Mouse (Mus musculus) heart, embryonic 12.5 days (tissue): ENCODE data around the gene Hspb1. TPM values are rescaled to one million over a fixed set of nuclear protein-coding genes. Genes with fewer than 3 reads are reported as not detected.

Source experiments
- ATAC-seq: fragments of 200-750 bp; cut with Nextera tagmentation; 2 replicates; pipeline ENCODE4 v1.8.0; 2017; ENCODE audit warnings: moderate TSS enrichment, moderate library complexity; ENCODE audit not compliant: insufficient number of reproducible peaks, low FRiP score
- H3K27ac ChIP-seq: fragments of 300-500 bp; sonication (generic); 2 replicates; pipeline ENCODE4 v1.5.1; 2016; ENCODE audit warnings: mild to moderate bottlenecking, moderate library complexity; ENCODE audit not compliant: poor library complexity, severe bottlenecking
- H3K27me3 ChIP-seq: fragments of 300-500 bp; sonication (generic); replicated peaks from 2 replicates; pipeline ENCODE4 v1.6.1; 2016; ENCODE audit warnings: mild to moderate bottlenecking, moderate library complexity
- H3K36me3 ChIP-seq: fragments of 300-500 bp; sonication (generic); 2 replicates; pipeline ENCODE4 v1.6.1; 2016; ENCODE audit warnings: mild to moderate bottlenecking, moderate library complexity
- H3K4me1 ChIP-seq: fragments of 300-500 bp; sonication (generic); replicated peaks from 2 replicates; pipeline ENCODE4 v1.6.1; 2016; ENCODE audit warnings: mild to moderate bottlenecking
- H3K4me2 ChIP-seq: fragments of 300-500 bp; sonication (generic); 2 replicates; pipeline ENCODE4 v1.6.1; 2016; ENCODE audit warnings: mild to moderate bottlenecking, moderate library complexity
- H3K4me3 ChIP-seq: fragments of 300-500 bp; sonication (generic); 2 replicates; pipeline ENCODE4 v1.5.1; 2016; ENCODE audit warnings: mild to moderate bottlenecking
- H3K9ac ChIP-seq: fragments of 300-500 bp; sonication (generic); 2 replicates; pipeline ENCODE4 v1.6.1; 2016; ENCODE audit warnings: mild to moderate bottlenecking, moderate library complexity
- H3K9me3 ChIP-seq: fragments of 300-500 bp; sonication (generic); replicated peaks from 2 replicates; pipeline ENCODE4 v1.6.1; 2016; ENCODE audit warnings: mild to moderate bottlenecking, moderate library complexity
- WGBS: fragments of 180-500 bp; shearing (Covaris S2); methylation state at CpG from one replicate; pipeline ENCODE4 v1.1.7; 2016; 5-methylcytosine and 5-hydroxymethylcytosine counted together
- polyA plus RNA-seq: library from polyadenylated mRNA; unstranded; fragments of >200 nt; fragmentation: Nextera tagmentation; extraction: Ambion mirVana; gene quantifications from 2 replicates; pipeline ENCODE4 v1.2.1, GENCODE M21; 2016

Gene Hspb1
- polyA plus RNA-seq, 1 experiment from 2014 or later, result 1,021 TPM

DNA sequence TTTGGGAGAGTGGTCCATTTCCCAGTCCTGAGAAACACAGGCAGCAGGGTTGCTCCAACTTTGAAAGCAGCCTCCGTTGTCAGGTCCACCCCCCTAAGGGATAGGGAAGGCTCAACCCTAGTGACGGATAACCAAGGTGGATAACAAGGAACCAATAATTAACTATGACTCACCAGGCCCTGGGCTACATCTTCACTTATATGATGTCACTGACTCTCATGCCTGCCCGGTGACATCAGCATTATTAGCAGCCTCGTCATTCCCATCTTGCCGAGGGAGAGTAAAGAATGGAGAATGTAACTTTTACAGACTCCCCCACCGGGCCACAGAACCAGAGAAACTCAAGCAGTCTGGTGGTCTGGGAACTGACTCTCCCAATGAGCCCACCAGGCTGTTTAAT lies 3.1 kb upstream of the Hspb1 start:
- 54% methylated on average over 6 of the region's 6 CpGs for WGBS

GRCm38 (mm10) chr5:135888405-135889215 lies 891 bp downstream of the Hspb1 start:
- 0 out of 2 replicates have a peak, but pooled peaks have one; percentile 30 for ATAC-seq
- no peaks in the 10 kb centered on the region for H3K9me3 ChIP-seq
- H3K9ac ChIP-seq, result peak overlapping the region; percentile 87
- H3K36me3 ChIP-seq, result no peaks in the 10 kb centered on the region
- peaks cover 4% of the 10 kb centered on the region; the same call in 1 of the 2 replicates for H3K27me3 ChIP-seq
- WGBS, result 1% methylated on average over 30 of the region's 30 CpGs
- H3K4me1 ChIP-seq, result peaks cover 9% of the 10 kb centered on the region
- peak overlapping the region; percentile 84 for H3K27ac ChIP-seq
- peak overlapping the region; percentile 67 for H3K4me3 ChIP-seq
- H3K4me2 ChIP-seq, result peak overlapping the region; percentile 73

More for the DNA sequence above, 3.1 kb upstream of the Hspb1 start:
- H3K4me2 ChIP-seq, result no peak overlapping the region
- H3K27ac ChIP-seq, result no peak overlapping the region
- no peak for ATAC-seq
- no peaks in the 10 kb centered on the region for H3K36me3 ChIP-seq
- no peaks in the 10 kb centered on the region for H3K27me3 ChIP-seq
- H3K9me3 ChIP-seq, result no peaks in the 10 kb centered on the region
- no peak overlapping the region for H3K4me3 ChIP-seq
- peaks cover 6% of the 10 kb centered on the region for H3K4me1 ChIP-seq
- no peak overlapping the region for H3K9ac ChIP-seq

- Histone ChIP-seq H3K36me3 (no peaks in the 10 kb centered on the region), H3K4me1 (peaks cover 16% of the 10 kb centered on the region), H3K9me3 (no peaks in the 10 kb centered on the region), H3K27me3 (peaks cover 4% of the 10 kb centered on the region; the same call in 1 of the 2 replicates), H3K27ac (no peak overlapping the region), H3K4me2 (no peak overlapping the region), H3K4me3 (no peak overlapping the region), H3K9ac (peak overlapping the region; percentile 16; the same call in 1 of the 2 replicates)
- 47% methylated on average over 4 of the region's 4 CpGs for WGBS
- no peak for ATAC-seq
These were observed 2.6 kb downstream of the Hspb1 start for GRCm38 (mm10) chr5:135890323-135890722.

DNA sequence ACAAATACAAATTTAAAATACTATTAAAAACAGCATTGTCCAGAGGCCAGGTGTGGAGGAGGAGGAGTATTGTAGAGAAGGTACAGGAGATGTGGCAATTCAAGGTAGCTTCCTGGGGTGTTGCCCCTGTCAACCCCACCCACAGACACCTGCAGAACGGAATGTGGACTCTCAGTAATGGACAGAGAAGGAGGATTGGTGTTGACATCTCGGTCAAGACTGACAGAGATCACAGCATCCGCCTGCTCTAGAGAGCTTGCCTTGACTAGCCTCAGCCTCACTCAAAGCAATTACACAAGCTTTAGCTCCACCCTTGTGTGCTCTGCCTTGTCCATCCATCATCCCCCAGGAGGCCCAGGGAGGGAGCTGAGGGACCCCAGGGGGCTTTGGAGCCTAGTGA lies 3.2 kb downstream of the Hspb1 start:
- Histone ChIP-seq H3K9me3 (no peaks in the 10 kb centered on the region), H3K4me3 (no peak overlapping the region), H3K9ac (no peak overlapping the region), H3K27ac (no peak overlapping the region), H3K4me2 (no peak overlapping the region), H3K36me3 (no peaks in the 10 kb centered on the region), H3K4me1 (peaks cover 16% of the 10 kb centered on the region), H3K27me3 (peaks cover 4% of the 10 kb centered on the region; the same call in 1 of the 2 replicates)
- ATAC-seq, result no peak
- WGBS, result 52% methylated on average over 3 of the region's 3 CpGs

- ATAC-seq, result no peak
- Histone ChIP-seq H3K4me1 (peaks cover 16% of the 10 kb centered on the region), H3K27me3 (peaks cover 4% of the 10 kb centered on the region; the same call in 1 of the 2 replicates), H3K4me3 (no peak overlapping the region), H3K9ac (peak overlapping the region; percentile 11; the same call in 1 of the 2 replicates), H3K36me3 (no peaks in the 10 kb centered on the region), H3K27ac (no peak overlapping the region), H3K4me2 (no peak overlapping the region), H3K9me3 (no peaks in the 10 kb centered on the region)
- 37% methylated on average over 9 of the region's 9 CpGs for WGBS
These were observed 5.1 kb downstream of the Hspb1 start for GRCm38 (mm10) chr5:135892589-135893351.

GRCm38 (mm10) chr5:135894958-135895357 lies 7.2 kb downstream of the Hspb1 start:
- Histone ChIP-seq H3K27me3 (peaks cover 4% of the 10 kb centered on the region; the same call in 1 of the 2 replicates), H3K4me1 (peaks cover 17% of the 10 kb centered on the region), H3K36me3 (no peaks in the 10 kb centered on the region), H3K4me3 (no peak overlapping the region), H3K9me3 (no peaks in the 10 kb centered on the region), H3K4me2 (no peak overlapping the region), H3K27ac (peak overlapping the region; percentile 23; the same call in 1 of the 2 replicates), H3K9ac (no peak overlapping the region)
- 45% methylated on average over 6 of the region's 6 CpGs for WGBS
- ATAC-seq, result no peak

DNA sequence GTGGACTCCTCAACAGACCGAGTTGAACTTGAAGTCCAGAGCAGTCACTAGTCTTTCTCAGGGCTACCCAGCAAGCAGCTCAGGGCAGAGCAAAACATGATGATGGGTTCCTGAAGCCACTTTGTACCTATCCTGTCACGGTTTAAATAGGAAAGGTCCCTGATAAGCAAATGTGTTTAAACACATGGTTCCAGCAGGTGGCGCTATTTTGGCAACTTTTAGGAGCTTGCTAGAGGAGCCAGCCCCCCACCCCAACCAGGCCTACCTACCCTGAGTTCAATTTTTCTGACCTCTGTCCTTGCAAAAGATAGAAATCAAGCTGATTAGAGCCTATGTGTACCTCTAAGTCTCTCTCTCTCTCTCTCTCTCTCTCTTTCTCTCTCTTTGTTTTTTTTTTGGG lies 10.3 kb downstream of the Hspb1 start:
- no peaks in the 10 kb centered on the region for H3K27me3 ChIP-seq
- no peaks in the 10 kb centered on the region for H3K9me3 ChIP-seq
- no peak overlapping the region for H3K4me3 ChIP-seq
- no peak overlapping the region for H3K9ac ChIP-seq
- no peak overlapping the region for H3K4me2 ChIP-seq
- H3K4me1 ChIP-seq, result peaks cover 12% of the 10 kb centered on the region
- no peak overlapping the region for H3K27ac ChIP-seq
- H3K36me3 ChIP-seq, result no peaks in the 10 kb centered on the region
- 12% methylated on average over 3 of the region's 3 CpGs for WGBS
- ATAC-seq, result no peak

DNA sequence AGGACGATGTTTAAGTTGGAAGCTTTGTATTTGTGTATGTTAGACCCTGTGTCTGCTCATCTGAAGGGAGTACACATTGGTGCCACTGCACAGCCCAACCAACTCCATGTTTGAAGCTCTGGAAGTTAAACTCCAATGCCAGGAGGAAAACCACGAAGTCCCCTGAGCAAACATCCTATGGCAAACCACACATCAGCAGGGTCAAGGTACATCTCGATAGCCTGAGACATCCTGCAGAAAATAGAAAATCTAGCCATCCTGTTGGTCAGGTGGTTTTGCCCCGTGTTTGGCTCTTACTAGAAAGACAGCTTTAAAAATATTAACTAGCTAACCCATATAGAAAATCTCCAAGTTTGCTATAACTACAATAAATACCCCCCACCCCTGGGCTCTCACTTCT lies 11.3 kb downstream of the Hspb1 start:
- H3K4me2 ChIP-seq, result no peak overlapping the region
- WGBS, result 76% methylated on average over 4 of the region's 4 CpGs
- ATAC-seq, result no peak
- H3K9me3 ChIP-seq, result no peaks in the 10 kb centered on the region
- no peak overlapping the region for H3K4me3 ChIP-seq
- no peak overlapping the region for H3K27ac ChIP-seq
- no peak overlapping the region for H3K9ac ChIP-seq
- H3K27me3 ChIP-seq, result no peaks in the 10 kb centered on the region
- no peaks in the 10 kb centered on the region for H3K36me3 ChIP-seq
- peaks cover 15% of the 10 kb centered on the region; the same call in 1 of the 2 replicates for H3K4me1 ChIP-seq

DNA sequence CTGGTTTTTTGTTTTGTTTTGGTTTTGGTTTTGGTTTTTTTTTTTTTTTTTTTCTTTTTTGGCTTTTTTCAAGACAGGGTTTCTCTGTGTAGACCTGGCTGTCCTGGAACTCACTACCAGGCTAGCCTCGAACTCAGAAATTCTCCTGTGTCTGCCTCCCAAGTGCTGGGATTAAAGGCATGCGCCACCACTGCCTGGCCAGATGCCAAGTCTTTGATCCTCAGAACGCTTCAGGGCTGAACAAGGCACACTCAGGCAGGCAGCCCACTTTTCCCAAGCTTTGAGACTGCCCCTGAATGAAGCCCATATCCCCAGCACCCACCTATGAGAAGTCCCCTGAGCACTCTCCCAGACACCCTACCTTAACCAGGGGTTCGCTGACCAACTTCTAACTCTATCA lies 12.1 kb downstream of the Hspb1 start:
- peaks cover 15% of the 10 kb centered on the region; the same call in 1 of the 2 replicates for H3K4me1 ChIP-seq
- no peak for ATAC-seq

DNA sequence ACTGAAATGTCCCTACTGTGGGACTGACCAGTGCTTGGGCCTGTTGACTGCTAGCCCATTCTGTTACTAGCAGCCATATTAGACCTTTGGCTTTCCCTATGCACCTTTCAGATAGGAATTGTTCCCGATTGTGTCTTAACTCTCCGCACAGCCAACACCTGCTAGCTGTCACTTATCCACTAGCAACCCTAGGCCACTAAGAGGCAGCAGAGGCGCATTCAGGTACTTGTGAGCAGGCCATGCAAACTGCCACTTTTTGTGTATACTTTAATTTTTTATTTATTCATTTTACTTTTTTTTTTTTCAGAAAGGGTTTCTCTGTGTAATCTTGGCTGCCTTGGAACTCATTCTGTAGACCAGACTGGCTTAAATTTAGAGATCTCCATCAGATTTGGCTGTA lies 13.0 kb downstream of the Hspb1 start:
- Histone ChIP-seq H3K36me3 (no peaks in the 10 kb centered on the region), H3K4me3 (no peak overlapping the region), H3K9me3 (no peaks in the 10 kb centered on the region), H3K4me1 (peaks cover 18% of the 10 kb centered on the region), H3K9ac (no peak overlapping the region), H3K27me3 (no peaks in the 10 kb centered on the region), H3K27ac (no peak overlapping the region), H3K4me2 (no peak overlapping the region)
- no peak for ATAC-seq
- 76% methylated on average over 3 of the region's 3 CpGs for WGBS

More for the DNA sequence above, 12.1 kb downstream of the Hspb1 start:
- Histone ChIP-seq H3K27me3 (no peaks in the 10 kb centered on the region), H3K36me3 (no peaks in the 10 kb centered on the region), H3K4me3 (no peak overlapping the region), H3K9ac (no peak overlapping the region), H3K4me2 (no peak overlapping the region), H3K9me3 (no peaks in the 10 kb centered on the region), H3K27ac (no peak overlapping the region)
- 49% methylated on average over 4 of the region's 4 CpGs for WGBS
